Mouse (Mus musculus): ENCODE data around the gene Mmp9.

Gene Mmp9

GRCm38 (mm10) chr2:164988777-164989176, 48.2 kb downstream of the Mmp9 start:
- in situ Hi-C loops (cut with MseI, MboI): no loop called here

- in situ Hi-C loops (cut with MseI, MboI): no loop called here
Measured at GRCm38 (mm10) chr2:164991111-164991510, 50.5 kb downstream of the Mmp9 start.

GRCm38 (mm10) chr2:164991808-164992207, 51.2 kb downstream of the Mmp9 start:
- in situ Hi-C loops (cut with MseI, MboI): no loop called here

- in situ Hi-C loops (cut with MseI, MboI): no loop called here
Measured at GRCm38 (mm10) chr2:164994156-164994555, 53.6 kb downstream of the Mmp9 start.

GRCm38 (mm10) chr2:164994659-164995428, 54.3 kb downstream of the Mmp9 start:
- in situ Hi-C loops (cut with MseI, MboI): no loop called here

- in situ Hi-C loops (cut with MseI, MboI): no loop called here
Measured at GRCm38 (mm10) chr2:164995976-164996375, 55.4 kb downstream of the Mmp9 start.

GRCm38 (mm10) chr2:164996848-164997720, 56.5 kb downstream of the Mmp9 start:
- in situ Hi-C loops (cut with MseI, MboI): no loop called here

GRCm38 (mm10) chr2:164997721-164998428, 57.3 kb downstream of the Mmp9 start:
- in situ Hi-C loops (cut with MseI, MboI): no loop called here

GRCm38 (mm10) chr2:165001958-165002357, 61.4 kb downstream of the Mmp9 start:
- in situ Hi-C loops (cut with MseI, MboI): no loop called here

- in situ Hi-C loops (cut with MseI, MboI): no loop called here
Measured at GRCm38 (mm10) chr2:165003108-165003507, 62.5 kb downstream of the Mmp9 start.

- in situ Hi-C loops (cut with MseI, MboI): no loop called here
Measured at GRCm38 (mm10) chr2:165004237-165004636, 63.7 kb downstream of the Mmp9 start.

All from mouse trophoblast stem cell (cell line).